Mouse (Mus musculus) megakaryocyte progenitor cell, adult 5-6 weeks (primary cell): ENCODE measurements around the gene Ms4a4a. TPM values are rescaled to one million over a fixed set of nuclear protein-coding genes. Genes with fewer than 3 reads are reported as not detected.

Source experiments
- ATAC-seq: replicated peaks from 2 replicates; pipeline ENCODE4 v1.8.0; 2016; ENCODE audit warnings: mild to moderate bottlenecking, moderate TSS enrichment, inconsistent platforms; ENCODE audit not compliant: poor library complexity
- total RNA-seq, 2 experiments: library from RNA; stranded (forward) in 1 of 2; stranded (reverse) in 1 of 2; fragments of 157-497, 149-512 nt in 1 of 2; fragments of 200-1000 nt in 1 of 2; gene quantifications; 2 replicates each; pipeline versions ENCODE4 v1.2.3 to v1.2.4; 2015 to 2017

Gene Ms4a4a
- total RNA-seq, 2 experiments from 2014 or later = 0.49 TPM; not detected in 1

DNA sequence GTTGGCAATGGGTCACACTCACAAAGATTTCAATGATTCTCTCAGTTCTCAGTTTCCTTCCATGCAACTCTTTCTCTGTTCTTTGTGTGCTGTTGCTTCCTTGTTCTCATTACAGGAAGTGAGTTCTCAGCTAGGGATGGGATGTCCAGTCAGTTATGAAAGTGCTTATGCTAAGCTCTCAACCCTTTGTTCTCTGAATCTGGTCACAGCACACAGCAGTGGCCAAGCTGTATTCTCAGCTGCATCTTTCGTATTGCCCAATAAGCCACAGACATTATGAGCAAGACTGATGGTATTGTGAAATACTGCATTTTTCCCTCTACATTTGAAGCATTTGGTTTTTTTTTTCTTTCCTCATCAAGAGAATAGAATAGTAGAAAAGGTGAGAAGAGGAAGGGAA is 55.9 kb downstream of the Ms4a4a start:
- ATAC-seq = peak; percentile 100

DNA sequence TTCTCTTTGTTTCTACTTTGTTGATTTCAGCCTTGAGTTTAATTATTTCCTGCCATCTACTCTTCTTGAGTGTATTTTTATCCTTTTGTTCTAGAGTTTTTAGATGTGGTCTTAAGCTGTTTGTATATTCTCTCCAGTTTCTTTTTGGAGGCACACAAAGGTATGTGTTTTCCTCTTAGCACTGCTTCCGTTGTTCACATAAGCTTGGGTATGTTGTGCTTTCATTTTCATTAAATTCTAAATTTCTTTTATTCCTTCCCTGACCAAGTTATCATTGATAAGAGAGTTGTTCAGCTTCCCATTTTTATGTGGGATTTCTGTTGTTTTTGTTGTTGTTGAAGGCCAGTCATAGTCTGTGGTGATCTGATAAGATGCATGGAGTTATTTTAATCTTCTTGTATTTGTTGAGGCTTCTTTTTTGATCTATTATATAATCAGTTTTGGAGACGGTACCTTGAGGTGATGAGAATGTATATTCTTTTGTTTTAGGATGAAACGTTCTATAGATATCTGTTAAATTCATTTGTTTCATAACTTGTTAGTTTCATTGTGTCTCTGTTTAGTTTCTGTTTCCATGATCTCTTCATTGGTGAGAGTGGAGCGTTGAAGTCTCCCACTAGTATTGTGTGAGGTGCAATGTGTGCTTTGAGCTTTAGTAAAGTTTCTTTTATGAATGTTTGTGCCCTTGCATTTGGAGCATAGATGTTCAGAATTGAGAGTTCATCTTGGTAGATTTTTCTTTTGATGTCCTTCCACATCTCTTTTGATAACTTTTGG is 59.9 kb downstream of the Ms4a4a start:
- no peak for ATAC-seq

Other genes starting within 250 kb of the Ms4a4a start
- gene 1700017D01Rik, start 244.6 kb upstream of the Ms4a4a start, total RNA-seq (2015) = not detected in 2 replicates
- gene 1700017D01Rik, start 244.6 kb upstream of the Ms4a4a start, total RNA-seq (2017) = not detected in 2 replicates
- not detected in 2 replicates for gene 1700025F22Rik, start 210.2 kb upstream of the Ms4a4a start, total RNA-seq (2015)
- gene 1700025F22Rik, start 210.2 kb upstream of the Ms4a4a start, total RNA-seq (2017) = not detected in 2 replicates
- gene Ms4a13, start 178.8 kb upstream of the Ms4a4a start, total RNA-seq (2015) = not detected in 2 replicates
- not detected in 2 replicates for gene Ms4a13, start 178.8 kb upstream of the Ms4a4a start, total RNA-seq (2017)
- not detected in 2 replicates for gene Ms4a12, start 143.1 kb upstream of the Ms4a4a start, total RNA-seq (2015)
- gene Ms4a12, start 143.1 kb upstream of the Ms4a4a start, total RNA-seq (2017) = not detected in 2 replicates
- gene Ms4a1, start 109.3 kb upstream of the Ms4a4a start, total RNA-seq (2015) = not detected in 2 replicates
- not detected in 2 replicates for gene Ms4a1, start 109.3 kb upstream of the Ms4a4a start, total RNA-seq (2017)
- gene Ms4a5, start 91.7 kb upstream of the Ms4a4a start, total RNA-seq (2015) = not detected in 2 replicates
- gene Ms4a5, start 91.7 kb upstream of the Ms4a4a start, total RNA-seq (2017) = not detected in 2 replicates
- gene Ms4a14, start 61.1 kb upstream of the Ms4a4a start, total RNA-seq (2015) = not detected in 2 replicates
- gene Ms4a14, start 61.1 kb upstream of the Ms4a4a start, total RNA-seq (2017) = not detected in 2 replicates
- gene Ms4a7, start 39.4 kb upstream of the Ms4a4a start, total RNA-seq (2015) = not detected in 2 replicates
- 0.64 TPM in 1 of 2 replicates, not detected in the other for gene Ms4a7, start 39.4 kb upstream of the Ms4a4a start, total RNA-seq (2017)
- 17.5 and 21.6 TPM in 2 replicates for gene Ms4a4c, start 29.2 kb downstream of the Ms4a4a start, total RNA-seq (2015)
- gene Ms4a4c, start 29.2 kb downstream of the Ms4a4a start, total RNA-seq (2017) = 15.8 and 18.6 TPM in 2 replicates
- gene Ms4a4b, start 68.0 kb downstream of the Ms4a4a start, total RNA-seq (2015) = 4.8 and 5.3 TPM in 2 replicates
- 0.88 and 1.00 TPM in 2 replicates for gene Ms4a4b, start 68.0 kb downstream of the Ms4a4a start, total RNA-seq (2017)
- 181 and 238 TPM in 2 replicates for gene Ms4a6c, start 93.8 kb downstream of the Ms4a4a start, total RNA-seq (2015)
- 142 and 174 TPM in 2 replicates for gene Ms4a6c, start 93.8 kb downstream of the Ms4a4a start, total RNA-seq (2017)
- 0.67 and 2.5 TPM in 2 replicates for gene Gm8369, start 110.4 kb downstream of the Ms4a4a start, total RNA-seq (2015)
- 1.2 and 1.3 TPM in 2 replicates for gene Gm8369, start 110.4 kb downstream of the Ms4a4a start, total RNA-seq (2017)
- 44.8 and 47.0 TPM in 2 replicates for gene Ms4a6b, start 141.0 kb downstream of the Ms4a4a start, total RNA-seq (2015)
- gene Ms4a6b, start 141.0 kb downstream of the Ms4a4a start, total RNA-seq (2017) = 19.8 and 24.4 TPM in 2 replicates
- not detected in 2 replicates for gene Ms4a4d, start 161.3 kb downstream of the Ms4a4a start, total RNA-seq (2015)
- not detected in 2 replicates for gene Ms4a4d, start 161.3 kb downstream of the Ms4a4a start, total RNA-seq (2017)
- 5.1 and 5.9 TPM in 2 replicates for gene Ms4a6d, start 229.3 kb downstream of the Ms4a4a start, total RNA-seq (2015)
- 3.0 and 4.2 TPM in 2 replicates for gene Ms4a6d, start 229.3 kb downstream of the Ms4a4a start, total RNA-seq (2017)
- 18.2 and 21.8 TPM in 2 replicates for gene Ms4a2, start 248.2 kb downstream of the Ms4a4a start, total RNA-seq (2015)
- 17.5 and 20.2 TPM in 2 replicates for gene Ms4a2, start 248.2 kb downstream of the Ms4a4a start, total RNA-seq (2017)